Mouse (Mus musculus): ENCODE measurements around the gene Sergef. TPM values are rescaled to one million over a fixed set of nuclear protein-coding genes. Genes with fewer than 3 reads are reported as not detected.

The Sergef gene
- polyA plus RNA-seq, 1 experiment = 9.9 TPM

GRCm38 (mm10) chr7:46566318-46567007 is 73.1 kb downstream of the Sergef start:
- no peak for DNase-seq
- H3K36me3 ChIP-seq (ENCODE audit: control insufficient read depth, insufficient read depth, low read length) = no peaks in the 10 kb centered on the region
- H3K4me3 ChIP-seq (ENCODE audit: control insufficient read depth, insufficient read depth, low read length) = no peak overlapping the region
- no peak overlapping the region for H3K27ac ChIP-seq (ENCODE audit: control insufficient read depth, insufficient read depth, low read length)
- no peaks in the 10 kb centered on the region for H3K4me1 ChIP-seq (replicated peaks; ENCODE audit: control insufficient read depth, insufficient read depth, low read length)
- no peaks in the 10 kb centered on the region for H3K27me3 ChIP-seq (ENCODE audit: control insufficient read depth, insufficient read depth, low read length)
- 96% methylated on average over 8 of the region's 8 CpGs for WGBS
- TF ChIP-seq POLR2A (IDR thresholded peaks at IDR 0.05; ENCODE audit: control insufficient read depth, extremely low read depth, insufficient read depth, low read length, poor library complexity) = no peak
- TF ChIP-seq CTCF (IDR thresholded peaks at IDR 0.05; ENCODE audit: borderline replicate concordance, control insufficient read depth, extremely low read depth, insufficient read depth, low read length, poor library complexity) = no peak

GRCm38 (mm10) chr7:46565374-46565773 is 74.2 kb downstream of the Sergef start:
- Histone ChIP-seq H3K27ac (ENCODE audit: control insufficient read depth, insufficient read depth, low read length) (no peak overlapping the region), H3K4me1 (replicated peaks; ENCODE audit: control insufficient read depth, insufficient read depth, low read length) (no peaks in the 10 kb centered on the region), H3K36me3 (ENCODE audit: control insufficient read depth, insufficient read depth, low read length) (no peaks in the 10 kb centered on the region), H3K27me3 (ENCODE audit: control insufficient read depth, insufficient read depth, low read length) (no peaks in the 10 kb centered on the region), H3K4me3 (ENCODE audit: control insufficient read depth, insufficient read depth, low read length) (no peak overlapping the region)
- 97% methylated on average over 7 of the region's 7 CpGs for WGBS
- TF ChIP-seq POLR2A (IDR thresholded peaks at IDR 0.05; ENCODE audit: control insufficient read depth, extremely low read depth, insufficient read depth, low read length, poor library complexity) = no peak
- TF ChIP-seq CTCF (IDR thresholded peaks at IDR 0.05; ENCODE audit: borderline replicate concordance, control insufficient read depth, extremely low read depth, insufficient read depth, low read length, poor library complexity) = no peak
- DNase-seq = no peak

- Histone ChIP-seq H3K4me1 (replicated peaks; ENCODE audit: control insufficient read depth, insufficient read depth, low read length) (no peaks in the 10 kb centered on the region), H3K4me3 (ENCODE audit: control insufficient read depth, insufficient read depth, low read length) (no peak overlapping the region), H3K36me3 (ENCODE audit: control insufficient read depth, insufficient read depth, low read length) (no peaks in the 10 kb centered on the region), H3K27me3 (ENCODE audit: control insufficient read depth, insufficient read depth, low read length) (no peaks in the 10 kb centered on the region), H3K27ac (ENCODE audit: control insufficient read depth, insufficient read depth, low read length) (no peak overlapping the region)
- no peak for DNase-seq
- TF ChIP-seq POLR2A (IDR thresholded peaks at IDR 0.05; ENCODE audit: control insufficient read depth, extremely low read depth, insufficient read depth, low read length, poor library complexity) (no peak), CTCF (IDR thresholded peaks at IDR 0.05; ENCODE audit: borderline replicate concordance, control insufficient read depth, extremely low read depth, insufficient read depth, low read length, poor library complexity) (no peak)
These were observed 75.8 kb downstream of the Sergef start for GRCm38 (mm10) chr7:46563801-46564200.

GRCm38 (mm10) chr7:46560061-46560460 is 79.5 kb downstream of the Sergef start:
- no peaks in the 10 kb centered on the region for H3K4me1 ChIP-seq (replicated peaks; ENCODE audit: control insufficient read depth, insufficient read depth, low read length)
- H3K36me3 ChIP-seq (ENCODE audit: control insufficient read depth, insufficient read depth, low read length) = no peaks in the 10 kb centered on the region
- H3K27me3 ChIP-seq (ENCODE audit: control insufficient read depth, insufficient read depth, low read length) = no peaks in the 10 kb centered on the region
- H3K27ac ChIP-seq (ENCODE audit: control insufficient read depth, insufficient read depth, low read length) = no peak overlapping the region
- no peak overlapping the region for H3K4me3 ChIP-seq (ENCODE audit: control insufficient read depth, insufficient read depth, low read length)
- WGBS = 91% methylated on average over 2 of the region's 2 CpGs
- TF ChIP-seq POLR2A (IDR thresholded peaks at IDR 0.05; ENCODE audit: control insufficient read depth, extremely low read depth, insufficient read depth, low read length, poor library complexity) = no peak
- no peak for TF ChIP-seq CTCF (IDR thresholded peaks at IDR 0.05; ENCODE audit: borderline replicate concordance, control insufficient read depth, extremely low read depth, insufficient read depth, low read length, poor library complexity)
- no peak for DNase-seq

- WGBS = 82% methylated on average over 6 of the region's 6 CpGs
These were observed 80.0 kb downstream of the Sergef start for GRCm38 (mm10) chr7:46559643-46560042.

GRCm38 (mm10) chr7:46559006-46559405 is 80.6 kb downstream of the Sergef start:
- WGBS = 95% methylated on average over 5 of the region's 5 CpGs
- Histone ChIP-seq H3K4me3 (ENCODE audit: control insufficient read depth, insufficient read depth, low read length) (no peak overlapping the region), H3K4me1 (replicated peaks; ENCODE audit: control insufficient read depth, insufficient read depth, low read length) (no peaks in the 10 kb centered on the region), H3K36me3 (ENCODE audit: control insufficient read depth, insufficient read depth, low read length) (no peaks in the 10 kb centered on the region), H3K27ac (ENCODE audit: control insufficient read depth, insufficient read depth, low read length) (no peak overlapping the region), H3K27me3 (ENCODE audit: control insufficient read depth, insufficient read depth, low read length) (no peaks in the 10 kb centered on the region)
- no peak for DNase-seq
- no peak for TF ChIP-seq POLR2A (IDR thresholded peaks at IDR 0.05; ENCODE audit: control insufficient read depth, extremely low read depth, insufficient read depth, low read length, poor library complexity)
- no peak for TF ChIP-seq CTCF (IDR thresholded peaks at IDR 0.05; ENCODE audit: borderline replicate concordance, control insufficient read depth, extremely low read depth, insufficient read depth, low read length, poor library complexity)

More at GRCm38 (mm10) chr7:46559643-46560042, 80.0 kb downstream of the Sergef start:
- DNase-seq = no peak
- H3K27me3 ChIP-seq (ENCODE audit: control insufficient read depth, insufficient read depth, low read length) = no peaks in the 10 kb centered on the region
- no peak overlapping the region for H3K27ac ChIP-seq (ENCODE audit: control insufficient read depth, insufficient read depth, low read length)
- H3K36me3 ChIP-seq (ENCODE audit: control insufficient read depth, insufficient read depth, low read length) = no peaks in the 10 kb centered on the region
- no peak overlapping the region for H3K4me3 ChIP-seq (ENCODE audit: control insufficient read depth, insufficient read depth, low read length)
- no peaks in the 10 kb centered on the region for H3K4me1 ChIP-seq (replicated peaks; ENCODE audit: control insufficient read depth, insufficient read depth, low read length)
- TF ChIP-seq CTCF (IDR thresholded peaks at IDR 0.05; ENCODE audit: borderline replicate concordance, control insufficient read depth, extremely low read depth, insufficient read depth, low read length, poor library complexity) (no peak), POLR2A (IDR thresholded peaks at IDR 0.05; ENCODE audit: control insufficient read depth, extremely low read depth, insufficient read depth, low read length, poor library complexity) (no peak)

All from thymus, adult 2 months (tissue).